Mouse (Mus musculus) forebrain, postnatal 0 days (tissue): ENCODE results near the gene Guk1. TPM values are rescaled to one million over a fixed set of nuclear protein-coding genes. Genes with fewer than 3 reads are reported as not detected.

Experiments
- ATAC-seq: fragments of 200-750 bp; cut with Nextera tagmentation; 2 replicates; pipeline ENCODE4 v1.8.0; 2017; ENCODE audit warnings: mild to moderate bottlenecking, moderate library complexity
- DNase-seq: peaks from one replicate; pipeline ENCODE4 v3.0.0-alpha.2; 2015
- H3K27ac ChIP-seq: fragments of 300-500 bp; sonication (generic); 2 replicates; pipeline ENCODE4 v1.5.1; 2014; ENCODE audit warnings: low read depth, mild to moderate bottlenecking, antibody characterized with exemption, low read length, moderate library complexity, mixed read lengths
- H3K27me3 ChIP-seq: fragments of 300-500 bp; sonication (generic); 2 replicates; pipeline ENCODE4 v1.6.1; 2014; ENCODE audit warnings: mild to moderate bottlenecking, low read length, mixed read lengths; ENCODE audit not compliant: insufficient read depth
- H3K36me3 ChIP-seq: fragments of 300-500 bp; sonication (generic); 2 replicates; pipeline ENCODE4 v1.6.1; 2014; ENCODE audit warnings: mild to moderate bottlenecking, moderate library complexity; ENCODE audit not compliant: insufficient read depth
- H3K4me1 ChIP-seq: fragments of 300-500 bp; sonication (generic); 2 replicates; pipeline ENCODE4 v1.6.1; 2014; ENCODE audit warnings: antibody characterized with exemption; ENCODE audit not compliant: insufficient read depth
- H3K4me2 ChIP-seq: fragments of 300-500 bp; sonication (generic); 2 replicates; pipeline ENCODE4 v1.6.1; 2014; ENCODE audit warnings: low read depth, mild to moderate bottlenecking, moderate library complexity
- H3K4me3 ChIP-seq: fragments of 300-500 bp; sonication (generic); 2 replicates; pipeline ENCODE4 v1.5.1; 2014; ENCODE audit warnings: low read depth, low read length, mixed read lengths
- H3K9ac ChIP-seq: fragments of 300-500 bp; sonication (generic); 2 replicates; pipeline ENCODE4 v1.6.1; 2014; ENCODE audit warnings: mild to moderate bottlenecking
- H3K9me3 ChIP-seq: fragments of 300-500 bp; sonication (generic); 2 replicates; pipeline ENCODE4 v1.6.1; 2016; ENCODE audit warnings: low read length
- CTCF ChIP-seq: sonication (generic); IDR thresholded peaks from 2 replicates; pipeline ENCODE4 v1.5.1; 2016; ENCODE audit warnings: antibody characterized with exemption, control low read depth, low read depth
- WGBS: fragments of 180-500 bp; shearing (Covaris S2); extraction: QIAGEN DNeasy Blood & Tissue Kit; methylation state at CpG from one replicate; pipeline ENCODE4 v1.1.7; 2014; 5-methylcytosine and 5-hydroxymethylcytosine counted together
- polyA plus RNA-seq: library from polyadenylated mRNA; unstranded; fragments of >200 nt; fragmentation: Nextera tagmentation; extraction: Ambion mirVana; gene quantifications from 2 replicates; pipeline ENCODE4 v1.2.1, GENCODE M21; 2015
- total RNA-seq: library from RNA; depleted of rRNA; stranded (reverse); fragments of >200 nt; gene quantifications from 2 replicates; pipeline ENCODE4 v1.2.3, GENCODE M21; 2014

The Guk1 gene
- total and polyA plus RNA-seq, 2 experiments from 2014 or later, result 122 to 274 TPM

- DNase-seq (no peak), ATAC-seq (no peak)
- 77% methylated on average over 4 of the region's 4 CpGs for WGBS
- no peaks in the 10 kb centered on the region for H3K27me3 ChIP-seq
- H3K9ac ChIP-seq, result no peak overlapping the region
- H3K27ac ChIP-seq, result no peak overlapping the region
- no peak for TF ChIP-seq CTCF
- no peak overlapping the region for H3K4me2 ChIP-seq
- H3K4me3 ChIP-seq, result no peak overlapping the region
- H3K36me3 ChIP-seq, result peaks cover 37% of the 10 kb centered on the region
- H3K4me1 ChIP-seq, result no peaks in the 10 kb centered on the region; the same call in 1 of the 2 replicates
- H3K9me3 ChIP-seq, result no peaks in the 10 kb centered on the region
Observed at GRCm38 (mm10) chr11:59210020-59210419, 18.0 kb upstream of the Guk1 start.

GRCm38 (mm10) chr11:59209580-59209979 lies 17.6 kb upstream of the Guk1 start:
- H3K4me2 ChIP-seq, result peak overlapping the region; percentile 79; the same call in 1 of the 2 replicates
- no peaks in the 10 kb centered on the region for H3K9me3 ChIP-seq
- H3K4me3 ChIP-seq, result no peak overlapping the region; the same call in 1 of the 2 replicates
- TF ChIP-seq CTCF, result no peak
- ATAC-seq (no peak), DNase-seq (peak; percentile 10)
- no peak overlapping the region for H3K9ac ChIP-seq
- H3K27ac ChIP-seq, result no peak overlapping the region
- H3K4me1 ChIP-seq, result no peaks in the 10 kb centered on the region; the same call in 1 of the 2 replicates
- no peaks in the 10 kb centered on the region for H3K27me3 ChIP-seq
- H3K36me3 ChIP-seq, result peaks cover 38% of the 10 kb centered on the region
- 43% methylated on average over 5 of the region's 5 CpGs for WGBS

- DNase-seq, result peak; percentile 72
- Histone ChIP-seq H3K4me1 (no peaks in the 10 kb centered on the region; the same call in 1 of the 2 replicates), H3K9ac (peak overlapping the region; percentile 92), H3K4me2 (peak overlapping the region; percentile 79), H3K4me3 (peak overlapping the region; percentile 98), H3K27me3 (no peaks in the 10 kb centered on the region), H3K36me3 (peaks cover 43% of the 10 kb centered on the region), H3K27ac (peak overlapping the region; percentile 79), H3K9me3 (no peaks in the 10 kb centered on the region)
- WGBS, result 12% methylated on average over 18 of the region's 18 CpGs
- peak; percentile 49 for ATAC-seq
- TF ChIP-seq CTCF, result peak; percentile 74
Observed at GRCm38 (mm10) chr11:59209003-59209441, 17.0 kb upstream of the Guk1 start.

- Histone ChIP-seq H3K27me3 (no peaks in the 10 kb centered on the region), H3K4me2 (peak within 1 kb of the TSS; percentile 79), H3K4me1 (no peaks in the 10 kb centered on the region; the same call in 1 of the 2 replicates), H3K9me3 (no peaks in the 10 kb centered on the region), H3K27ac (peak within 1 kb of the TSS; percentile 79), H3K4me3 (peak within 1 kb of the TSS; percentile 98), H3K36me3 (peaks cover 45% of the 10 kb centered on the region), H3K9ac (peak within 1 kb of the TSS; percentile 92)
- TF ChIP-seq CTCF, result 0 out of 2 replicates have a peak, but pooled peaks have one; percentile 2
- 3% methylated on average over 65 of the region's 67 CpGs for WGBS
- ATAC-seq (peak; percentile 92), DNase-seq (peak; percentile 99)
Observed at GRCm38 (mm10) chr11:59208153-59208831, 16.3 kb upstream of the Guk1 start, which contains the start of gene 2310033P09Rik. TSS of gene 2310033P09Rik (plus strand) at chr11:59208321.

GRCm38 (mm10) chr11:59202081-59202995 lies 10.3 kb upstream of the Guk1 start, which contains the start of gene Mrpl55:
TSS of gene Mrpl55 (plus strand) at chr11:59202486.
- peak; percentile 96 for ATAC-seq
- DNase-seq, result peak; percentile 96
- WGBS, result 1% methylated on average over 63 of the region's 63 CpGs
- no peak for TF ChIP-seq CTCF
- Histone ChIP-seq H3K27me3 (no peaks in the 10 kb centered on the region), H3K9me3 (no peaks in the 10 kb centered on the region), H3K9ac (peak within 1 kb of the TSS; percentile 76), H3K4me3 (peak within 1 kb of the TSS; percentile 84), H3K36me3 (peaks cover 18% of the 10 kb centered on the region), H3K27ac (peak within 1 kb of the TSS; percentile 60; the same call in 1 of the 2 replicates), H3K4me2 (peak within 1 kb of the TSS; percentile 95), H3K4me1 (peaks cover 9% of the 10 kb centered on the region; the same call in 1 of the 2 replicates)

- ATAC-seq (peak; percentile 18), DNase-seq (no peak)
Observed at GRCm38 (mm10) chr11:59201216-59202002, 9.4 kb upstream of the Guk1 start.

More at GRCm38 (mm10) chr11:59201216-59202002, 9.4 kb upstream of the Guk1 start:
- H3K9ac ChIP-seq, result peak overlapping the region; percentile 76; the same call in 1 of the 2 replicates
- H3K4me2 ChIP-seq, result peak overlapping the region; percentile 95
- TF ChIP-seq CTCF, result no peak
- peak overlapping the region; percentile 84 for H3K4me3 ChIP-seq
- peaks cover 9% of the 10 kb centered on the region; the same call in 1 of the 2 replicates for H3K4me1 ChIP-seq
- H3K36me3 ChIP-seq, result peaks cover 16% of the 10 kb centered on the region
- H3K27me3 ChIP-seq, result no peaks in the 10 kb centered on the region
- no peak overlapping the region for H3K27ac ChIP-seq
- WGBS, result 33% methylated on average over 16 of the region's 16 CpGs
- no peaks in the 10 kb centered on the region for H3K9me3 ChIP-seq
